Mouse (Mus musculus) heart, postnatal 14 days (tissue): ENCODE data around the gene Gbgt1. TPM values are rescaled to one million over a fixed set of nuclear protein-coding genes. Genes with fewer than 3 reads are reported as not detected.
"Not testable (repeated sequence)": the region's sequence is repeated elsewhere in the genome, so short reads cannot be mapped to it uniquely, and the experiment has no call there.

Experiments
- DNase-seq, 2 experiments: peaks; one replicate each; pipeline ENCODE4 v3.0.0; 2021 to 2022
- intact Hi-C: fragments of 180-260 bp; cut with DNase I; formaldehyde crosslinking; loops from one replicate; pipeline ENCODE4 v1.15.1; 2025
- total RNA-seq, 2 experiments: library from RNA; stranded (reverse); gene quantifications; 2 replicates each; pipeline ENCODE4 v1.2.3; 2021

The Gbgt1 gene
- total RNA-seq, 2 experiments from 2014 or later = 2.6 to 3.7 TPM

GRCm38 (mm10) chr2:28497561-28497960 lies 870 bp downstream of the Gbgt1 start:
- intact Hi-C loops = no loop called here
- peak in 1 of 2 experiments; percentile 0 for DNase-seq

DNA sequence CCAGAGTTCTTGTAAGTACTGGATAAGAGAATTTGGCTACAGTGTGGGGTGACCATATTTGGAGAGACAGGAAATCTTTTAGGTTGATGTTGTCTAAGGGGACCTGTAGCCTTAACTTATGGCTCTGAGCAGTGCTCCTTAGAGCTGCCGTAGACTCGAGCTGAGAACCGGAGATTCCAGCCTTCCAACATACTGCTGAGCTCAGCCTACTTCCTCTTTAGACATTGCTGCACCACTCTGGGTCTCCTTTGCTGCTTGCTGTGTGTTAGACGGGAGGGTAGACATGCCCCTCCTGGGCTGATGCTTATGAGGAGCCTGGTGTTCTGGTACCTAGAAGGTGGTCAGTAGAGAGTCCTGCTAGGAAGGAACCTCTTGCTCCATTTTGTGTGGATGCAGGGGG lies 1.7 kb downstream of the Gbgt1 start:
- no peak for DNase-seq
- intact Hi-C loops = no loop called here

- peak in 1 of 2 experiments; percentile 0 for DNase-seq
- intact Hi-C loops = no loop called here
These were observed 6.3 kb downstream of the Gbgt1 start for GRCm38 (mm10) chr2:28502987-28503386.

DNA sequence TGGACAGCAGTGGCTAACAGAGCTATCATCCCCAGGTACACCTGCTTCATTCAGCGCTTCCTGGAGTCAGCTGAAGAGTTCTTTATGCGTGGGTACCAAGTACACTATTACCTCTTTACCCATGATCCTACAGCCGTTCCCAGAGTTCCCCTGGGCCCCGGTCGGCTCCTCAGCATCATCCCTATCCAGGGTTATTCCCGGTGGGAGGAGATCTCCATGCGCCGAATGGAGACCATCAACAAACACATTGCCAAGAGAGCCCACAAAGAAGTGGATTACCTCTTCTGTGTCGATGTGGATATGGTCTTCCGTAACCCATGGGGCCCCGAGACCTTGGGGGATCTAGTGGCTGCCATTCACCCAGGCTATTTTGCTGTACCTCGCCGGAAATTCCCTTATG lies 8.0 kb downstream of the Gbgt1 start:
- intact Hi-C loops = no loop called here
- no peak for DNase-seq

DNA sequence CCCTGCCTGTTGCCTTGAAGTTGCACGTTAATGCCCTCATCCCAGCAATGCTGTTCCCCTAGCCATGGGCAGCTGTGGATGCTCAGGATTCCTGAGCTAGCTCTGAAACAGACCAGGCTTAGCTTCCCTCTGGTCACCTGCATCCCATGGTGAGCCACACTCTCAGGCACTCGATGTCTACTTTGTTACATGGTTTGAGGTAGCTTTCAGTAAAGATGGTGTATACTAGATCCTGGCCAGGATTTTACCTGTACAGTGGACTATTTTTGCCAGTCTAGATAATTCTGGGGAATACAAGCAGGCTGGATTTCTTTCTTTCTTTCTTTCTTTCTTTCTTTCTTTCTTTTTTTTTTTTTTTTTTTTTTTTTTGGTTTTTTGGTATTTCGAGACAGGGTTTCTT lies 9.1 kb downstream of the Gbgt1 start, which contains the start of gene Gm10134:
Gene Gm10134, plus strand, starts transcription at position 301 of the 400 bp plus-strand sequence.
- no peak for DNase-seq
- intact Hi-C loops = no loop called here

GRCm38 (mm10) chr2:28506291-28506690 lies 9.6 kb downstream of the Gbgt1 start:
- intact Hi-C loops = no loop called here
- DNase-seq = no peak

GRCm38 (mm10) chr2:28511600-28511999 lies 14.9 kb downstream of the Gbgt1 start:
- intact Hi-C loops = not testable (repeated sequence)

GRCm38 (mm10) chr2:28512798-28513401 lies 16.2 kb downstream of the Gbgt1 start, which contains the start of gene Ralgds:
Gene Ralgds, plus strand, starts transcription at chr2:28513125.
- intact Hi-C loops = no loop called here

More at GRCm38 (mm10) chr2:28511600-28511999, 14.9 kb downstream of the Gbgt1 start:
- DNase-seq = not testable (repeated sequence)

DNA sequence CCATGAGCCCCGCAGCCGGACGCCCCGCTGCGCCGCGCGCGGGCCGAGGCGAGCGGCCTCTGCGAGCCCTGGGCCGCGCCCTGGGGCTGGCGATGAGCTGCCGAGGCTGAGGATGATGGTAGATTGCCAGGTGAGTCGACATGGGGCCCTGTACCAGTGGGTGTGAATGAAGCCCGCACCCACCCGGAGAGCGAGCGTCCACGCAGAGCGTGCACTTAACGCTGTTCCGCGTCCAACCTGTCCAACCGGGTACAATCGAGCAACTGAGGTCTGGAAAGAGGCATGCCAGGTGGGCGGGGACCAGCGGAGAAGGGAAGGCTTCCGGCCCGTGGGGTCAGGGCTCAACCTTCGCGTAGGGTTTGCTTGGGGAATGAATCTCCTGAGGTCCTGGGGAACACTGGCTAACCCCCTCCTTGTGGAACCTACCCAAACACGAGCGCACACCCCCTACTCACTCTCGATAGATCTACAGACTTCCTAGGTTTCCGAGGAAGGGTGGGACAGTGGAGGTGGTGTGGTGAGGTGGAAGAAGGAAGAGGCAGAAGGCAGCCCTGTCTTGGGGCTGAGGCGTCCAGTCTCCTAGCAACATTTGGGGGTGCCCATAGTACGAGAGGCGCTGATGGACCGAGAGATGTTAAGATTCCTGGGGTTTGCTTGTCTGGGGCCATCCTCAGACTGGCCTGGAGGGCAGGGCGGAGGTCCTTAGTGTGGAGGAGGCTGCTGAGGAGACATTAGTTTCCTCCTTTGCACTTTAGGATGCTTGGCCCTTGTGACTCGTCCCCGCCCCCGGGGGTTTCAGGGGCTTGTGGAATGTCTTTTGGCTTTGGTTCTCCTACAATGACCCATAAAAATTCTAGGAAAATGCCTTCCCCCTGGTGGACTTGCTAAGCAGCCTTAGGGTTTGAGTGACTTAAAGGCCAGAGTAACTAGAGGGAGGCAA lies 17.0 kb downstream of the Gbgt1 start:
- intact Hi-C loops = no loop called here

More at GRCm38 (mm10) chr2:28512798-28513401, 16.2 kb downstream of the Gbgt1 start, which contains the start of gene Ralgds:
- peak; percentile 46 to 53 for DNase-seq

DNA sequence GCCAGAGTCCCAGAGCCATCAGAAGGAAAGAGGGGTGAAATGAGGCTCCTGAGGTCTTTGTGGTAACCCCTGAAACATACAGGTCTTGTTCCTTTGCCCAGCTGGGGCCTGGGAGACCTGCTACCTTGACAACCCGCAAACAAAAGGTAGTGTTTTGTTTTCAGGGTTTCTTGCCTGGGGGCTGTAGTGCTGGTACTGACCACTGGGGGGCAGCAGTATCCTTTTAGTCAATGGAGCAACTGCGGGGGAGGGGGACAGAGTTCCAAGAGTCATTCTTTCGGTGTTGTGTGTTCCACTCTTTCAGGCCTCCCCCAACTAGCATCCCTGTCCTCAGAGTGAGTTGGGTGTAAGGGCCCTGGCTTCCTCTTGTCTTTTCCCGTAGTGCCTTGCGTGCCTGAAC lies 17.8 kb downstream of the Gbgt1 start:
- intact Hi-C loops = no loop called here
- peak; percentile 85 to 91 for DNase-seq

More for the DNA sequence above, 17.0 kb downstream of the Gbgt1 start:
- no peak for DNase-seq

DNA sequence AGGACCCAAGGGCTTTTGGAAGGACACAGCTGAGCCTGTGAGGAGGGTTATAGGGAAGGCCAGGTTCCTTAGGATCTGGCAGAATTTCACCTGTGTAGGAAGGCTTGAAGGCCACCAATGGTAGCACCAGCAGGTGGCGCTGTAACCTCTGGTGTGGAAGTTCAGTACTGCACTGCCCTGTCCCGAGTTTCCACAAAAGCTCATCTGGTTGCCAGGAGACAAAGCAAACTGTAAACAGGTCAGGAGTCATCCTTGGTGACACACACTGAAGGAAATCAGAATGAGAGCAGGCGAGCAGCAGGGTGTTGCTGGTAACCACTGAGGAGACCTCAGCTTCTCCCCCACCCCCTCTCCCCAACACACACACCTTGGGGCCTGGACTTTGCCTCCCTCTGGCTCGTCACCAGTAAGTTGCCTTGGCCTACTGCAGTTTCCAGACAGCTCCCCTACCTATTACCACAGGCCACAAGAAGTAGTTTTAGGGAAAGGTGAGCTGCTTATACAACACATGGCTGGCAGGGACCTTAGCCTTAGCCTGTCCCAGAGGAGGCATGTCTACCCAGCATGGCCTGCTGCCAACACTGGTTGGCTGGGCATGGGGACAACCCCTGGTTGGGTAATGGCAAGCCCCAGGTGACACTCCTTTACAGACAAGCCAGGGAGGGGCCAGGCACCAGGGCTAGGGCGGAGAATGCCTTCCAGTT lies 20.7 kb downstream of the Gbgt1 start:
- peak; percentile 82 to 88 for DNase-seq

GRCm38 (mm10) chr2:28518231-28518630 lies 21.5 kb downstream of the Gbgt1 start:
- intact Hi-C loops = no loop called here
- no peak for DNase-seq

More for the DNA sequence above, 20.7 kb downstream of the Gbgt1 start:
- intact Hi-C loops = loop anchor here (1.0 to 2.0 kb wide), 2 partner anchors 31 to 67 kb away; no protein-coding TSS in a partner anchor

DNA sequence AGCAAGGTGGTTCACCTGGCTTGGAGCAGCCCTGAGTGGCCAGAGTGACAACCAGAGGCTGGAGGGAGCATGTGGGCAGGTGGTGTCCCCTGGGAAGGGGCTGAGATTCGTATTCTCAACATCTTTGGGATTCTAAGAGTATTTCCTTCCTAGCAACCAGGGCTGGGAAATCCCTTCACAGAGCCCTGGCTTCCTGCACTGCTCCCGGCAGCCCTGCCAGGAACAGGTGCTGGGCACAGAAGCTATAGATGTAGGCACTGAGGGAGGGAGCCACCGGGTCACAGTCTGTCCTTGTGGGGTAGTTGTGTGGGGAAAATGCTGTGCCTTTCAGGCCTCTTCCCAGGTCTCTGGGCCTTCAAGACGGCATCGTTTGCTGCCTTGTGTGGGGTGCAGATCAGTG lies 23.9 kb downstream of the Gbgt1 start:
- intact Hi-C loops = no loop called here
- no peak for DNase-seq

DNA sequence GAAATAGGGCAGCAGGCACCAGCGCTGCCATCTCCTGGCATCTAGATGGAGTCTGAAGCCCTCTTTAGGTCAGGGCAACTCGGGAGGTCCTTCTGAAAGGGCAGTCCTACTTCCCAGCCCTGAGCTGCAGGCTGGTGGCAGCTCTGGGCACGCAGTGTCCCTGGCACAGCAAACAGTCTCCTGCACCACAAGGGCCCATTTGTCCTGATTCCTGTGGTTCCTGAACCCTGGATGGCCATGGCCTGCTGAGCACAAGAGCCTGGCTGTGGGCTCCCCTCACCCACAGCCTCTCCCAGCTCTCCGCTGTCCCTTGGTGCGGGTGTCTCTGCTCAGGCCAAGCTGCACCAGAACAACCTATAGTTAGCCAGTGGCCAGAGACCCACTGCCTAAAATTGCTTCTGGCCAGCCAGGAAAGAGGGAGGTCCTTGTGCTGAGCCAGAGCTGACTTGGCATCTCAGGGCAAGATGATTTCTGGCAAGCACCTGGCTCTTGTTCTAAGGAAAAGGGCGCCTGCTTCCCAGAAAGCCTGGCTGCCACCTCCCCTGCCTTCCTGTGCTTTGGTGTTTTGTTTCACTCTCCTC lies 25.0 kb downstream of the Gbgt1 start:
- DNase-seq = no peak
- intact Hi-C loops = loop anchor here (1.0 kb wide), 1 partner anchor 23 kb away; no protein-coding TSS in a partner anchor

DNA sequence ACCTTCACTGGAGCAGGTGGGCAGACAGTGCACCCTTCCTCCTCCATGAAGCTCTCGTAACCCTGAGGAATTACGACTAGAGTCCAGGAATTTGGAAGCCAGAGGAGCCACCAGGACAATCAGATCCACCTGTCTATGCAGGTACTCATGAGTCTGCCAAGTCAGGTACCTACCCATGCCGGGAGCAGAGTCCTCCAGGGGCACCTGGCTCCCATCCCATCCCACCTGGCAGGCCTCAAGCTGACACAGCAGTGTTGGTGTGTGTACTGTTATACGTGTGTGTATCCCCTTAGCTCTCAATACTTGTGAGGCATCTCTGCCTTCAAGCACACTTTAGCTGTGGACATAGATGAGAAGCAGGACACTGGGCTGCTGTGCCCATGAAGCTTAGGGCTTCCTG lies 25.5 kb downstream of the Gbgt1 start:
- intact Hi-C loops = loop anchor here (1.0 kb wide), 1 partner anchor 22 kb away; no protein-coding TSS in a partner anchor
- DNase-seq = no peak

GRCm38 (mm10) chr2:28523643-28524117 lies 27.0 kb downstream of the Gbgt1 start:
- peak; percentile 82 to 90 for DNase-seq
- intact Hi-C loops = no loop called here

DNA sequence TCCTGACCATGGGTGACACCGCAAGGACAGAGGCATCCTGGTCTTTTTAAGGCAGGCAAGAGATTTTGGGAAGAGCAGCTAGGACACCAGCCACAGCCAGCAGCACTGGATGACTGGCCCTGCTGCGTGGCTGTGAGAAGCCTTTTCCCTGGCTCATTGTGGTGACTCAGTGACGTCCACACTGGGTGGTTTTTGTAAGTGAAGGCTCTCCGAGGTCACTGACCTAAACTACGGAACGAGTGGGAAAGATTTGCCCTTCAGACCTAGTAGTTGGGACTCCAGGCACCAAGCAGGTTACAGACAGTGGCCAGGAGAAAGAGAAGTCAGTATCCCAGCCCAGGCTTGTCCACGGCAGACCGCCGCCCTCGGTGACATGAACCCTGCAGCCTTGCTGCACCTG lies 27.7 kb downstream of the Gbgt1 start:
- DNase-seq = no peak

GRCm38 (mm10) chr2:28525219-28525942 lies 28.7 kb downstream of the Gbgt1 start:
- DNase-seq = peak; percentile 70 to 71
- intact Hi-C loops = no loop called here

More for the DNA sequence above, 27.7 kb downstream of the Gbgt1 start:
- intact Hi-C loops = no loop called here
